Mouse (Mus musculus) testis, adult 2 months (tissue): ENCODE data around the gene Wdr18.
"Not testable (repeated sequence)": the region's sequence is repeated elsewhere in the genome, so short reads cannot be mapped to it uniquely, and the experiment has no call there.

ENCODE experiments used
- CTCF ChIP-seq: fragments of 200-500 bp; IDR thresholded peaks from 2 replicates; pipeline ENCODE4 v1.5.1; 2012; ENCODE audit warnings: low read depth, mild to moderate bottlenecking, inconsistent platforms, low read length, moderate library complexity; ENCODE audit not compliant: control insufficient read depth, insufficient read depth, insufficient replicate concordance
- POLR2A ChIP-seq: fragments of 200-500 bp; IDR thresholded peaks from 2 replicates; pipeline ENCODE4 v1.6.1; 2012; ENCODE audit warnings: low read depth, mild to moderate bottlenecking, inconsistent platforms, low read length, moderate library complexity; ENCODE audit not compliant: control insufficient read depth

GRCm38 (mm10) chr10:79959412-79959811 lies 540 bp upstream of the Wdr18 start:
- not testable (repeated sequence) for TF ChIP-seq CTCF, POLR2A
